Mouse (Mus musculus) cerebellum, adult 18-20 months (tissue): Measurements from ENCODE around the gene Ier2.

ENCODE experiments used
- DNase-seq, 2 experiments: peaks; one replicate each; pipeline ENCODE4 v3.0.0; 2021

Gene Ier2

GRCm38 (mm10) chr8:84661458-84661871 lies 1.2 kb downstream of the Ier2 start:
- peak; percentile 74 to 75 for DNase-seq

GRCm38 (mm10) chr8:84660819-84661457 lies 1.7 kb downstream of the Ier2 start:
- DNase-seq = no peak

- DNase-seq = no peak
Observed at GRCm38 (mm10) chr8:84659936-84660818, 2.5 kb downstream of the Ier2 start.

GRCm38 (mm10) chr8:84658951-84659350 lies 3.7 kb downstream of the Ier2 start:
- DNase-seq = no peak

GRCm38 (mm10) chr8:84657680-84658079 lies 5.0 kb downstream of the Ier2 start:
- DNase-seq = no peak

GRCm38 (mm10) chr8:84657203-84657602 lies 5.4 kb downstream of the Ier2 start:
- no peak for DNase-seq

- peak; percentile 49 to 56 for DNase-seq
Observed at GRCm38 (mm10) chr8:84656641-84657126, 6.0 kb downstream of the Ier2 start.

- no peak for DNase-seq
Observed at GRCm38 (mm10) chr8:84656191-84656525, 6.5 kb downstream of the Ier2 start.

GRCm38 (mm10) chr8:84655336-84656190 lies 7.1 kb downstream of the Ier2 start:
- no peak for DNase-seq

- no peak for DNase-seq
Observed at GRCm38 (mm10) chr8:84654597-84654996, 8.1 kb downstream of the Ier2 start.

GRCm38 (mm10) chr8:84653092-84653631 lies 9.5 kb downstream of the Ier2 start:
- DNase-seq = no peak

- no peak for DNase-seq
Observed at GRCm38 (mm10) chr8:84650213-84650612, 12.4 kb downstream of the Ier2 start.

- DNase-seq = no peak
Observed at GRCm38 (mm10) chr8:84647461-84647901, 15.2 kb downstream of the Ier2 start.

GRCm38 (mm10) chr8:84646800-84647199 lies 15.9 kb downstream of the Ier2 start:
- no peak for DNase-seq

- DNase-seq = no peak
Observed at GRCm38 (mm10) chr8:84643019-84643418, 19.6 kb downstream of the Ier2 start.

- no peak for DNase-seq
Observed at GRCm38 (mm10) chr8:84641578-84642361, 20.9 kb downstream of the Ier2 start.

GRCm38 (mm10) chr8:84640617-84641294 lies 21.9 kb downstream of the Ier2 start:
- no peak for DNase-seq

- no peak for DNase-seq
Observed at GRCm38 (mm10) chr8:84640010-84640588, 22.6 kb downstream of the Ier2 start.

- peak; percentile 89 to 99 for DNase-seq
Observed at GRCm38 (mm10) chr8:84639162-84640009, 23.3 kb downstream of the Ier2 start.
